Mouse (Mus musculus) macrophage (primary cell): ENCODE data around the gene Ube2i. TPM values are rescaled to one million over a fixed set of nuclear protein-coding genes. Genes with fewer than 3 reads are reported as not detected.
"Not testable (repeated sequence)": the region's sequence is repeated elsewhere in the genome, so short reads cannot be mapped to it uniquely, and the experiment has no call there.

Source experiments
- H3K27ac ChIP-seq: fragments of 350-480 bp; formaldehyde crosslinking; 2 replicates; pipeline ENCODE4 v1.9.0; 2021
- H3K36me3 ChIP-seq: fragments of 350-480 bp; formaldehyde crosslinking; 2 replicates; pipeline ENCODE4 v1.9.0; 2021; ENCODE audit errors: inconsistent target
- H3K4me3 ChIP-seq: fragments of 350-480 bp; formaldehyde crosslinking; 2 replicates; pipeline ENCODE4 v1.9.0; 2021; ENCODE audit errors: inconsistent target
- H3K79me2 ChIP-seq: fragments of 350-480 bp; formaldehyde crosslinking; 2 replicates; pipeline ENCODE4 v1.9.0; 2021; ENCODE audit errors: inconsistent target
- WGBS: methylation state at CpG from one replicate; pipeline ENCODE4 v1.1.7; 2026; ENCODE audit warnings: inconsistent platforms; ENCODE audit not compliant: missing documents; 5-methylcytosine and 5-hydroxymethylcytosine counted together
- polyA plus RNA-seq: library from polyadenylated mRNA; stranded (reverse); fragments of 250-400 nt; gene quantifications from 3 replicates; pipeline ENCODE4 v1.2.4, GENCODE M21; 2018; ENCODE audit warnings: inconsistent platforms

The Ube2i gene
- polyA plus RNA-seq, 1 experiment from 2014 or later: 362 TPM

DNA sequence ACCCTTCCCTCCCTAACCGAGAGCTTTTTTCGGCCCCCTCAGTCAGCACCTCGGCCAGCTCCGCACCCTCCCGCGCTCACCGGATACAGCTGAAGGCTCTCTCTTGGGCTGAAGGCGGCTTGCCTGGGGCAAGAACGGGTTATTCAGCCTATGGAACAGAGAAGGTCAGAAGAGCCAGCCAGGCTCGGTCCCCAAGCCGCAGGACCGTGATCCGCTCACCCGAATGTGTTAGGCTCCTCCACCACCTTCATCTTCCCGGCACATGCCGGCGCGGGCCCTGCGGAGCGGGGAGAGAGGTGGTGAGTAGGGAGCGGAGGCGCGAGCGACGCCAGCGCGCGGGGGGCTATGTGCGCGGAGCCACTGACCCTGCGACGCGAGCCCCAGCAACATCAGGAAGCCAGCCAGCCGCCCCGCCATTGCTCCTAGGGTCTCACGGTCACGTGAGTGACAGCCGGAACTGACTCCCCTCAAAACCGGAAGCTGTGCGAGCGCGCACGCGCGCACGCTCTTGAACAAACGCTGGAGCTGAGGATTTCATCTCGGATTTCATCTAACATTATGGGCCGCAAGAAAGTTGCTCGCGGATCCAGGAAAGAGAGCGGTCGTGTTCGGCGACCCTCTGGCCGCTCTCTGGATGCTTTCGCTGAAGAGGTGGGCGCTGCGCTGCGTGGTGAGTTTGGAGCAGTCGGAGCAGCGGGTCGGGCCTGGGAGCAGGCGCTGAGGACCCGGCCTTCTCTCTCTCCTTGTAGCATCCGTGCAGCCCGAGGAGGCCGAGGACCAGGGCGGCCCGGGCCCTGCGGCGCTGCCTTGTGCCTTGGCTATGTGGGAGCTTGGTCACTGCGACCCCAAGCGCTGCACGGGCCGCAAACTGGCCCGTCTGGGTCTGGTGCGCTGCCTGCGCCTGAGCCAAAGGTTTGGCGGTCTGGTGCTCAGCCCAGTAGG is 34.5 kb downstream of the Ube2i start, which contains the start of the genes Gnptg and Tsr3:
Gnptg (minus strand) TSS at position 430 of the 942 bp plus-strand sequence.
Tsr3 (plus strand) TSS at position 476 of the 942 bp plus-strand sequence.
- 1% methylated on average over 80 of the region's 80 CpGs for WGBS
- peak within 1 kb of the TSS; percentile 62 for H3K4me3 ChIP-seq
- H3K36me3 ChIP-seq: peaks cover 15% of the 10 kb centered on the region; the same call in 1 of the 2 replicates
- H3K79me2 ChIP-seq: peaks cover 14% of the 10 kb centered on the region
- H3K27ac ChIP-seq: no peak within 1 kb of the TSS

GRCm38 (mm10) chr17:25235635-25236034 is 38.8 kb downstream of the Ube2i start:
- H3K36me3 ChIP-seq: peaks cover 20% of the 10 kb centered on the region; the same call in 1 of the 2 replicates
- peaks cover 3% of the 10 kb centered on the region for H3K79me2 ChIP-seq
- H3K27ac ChIP-seq: no peak overlapping the region
- WGBS: 93% methylated on average over 9 of the region's 9 CpGs
- no peak overlapping the region for H3K4me3 ChIP-seq

- H3K36me3 ChIP-seq: peaks cover 25% of the 10 kb centered on the region; the same call in 1 of the 2 replicates
These were observed 42.8 kb downstream of the Ube2i start for GRCm38 (mm10) chr17:25231621-25232020.

GRCm38 (mm10) chr17:25230700-25231099 is 43.7 kb downstream of the Ube2i start:
- WGBS: 97% methylated on average over 3 of the region's 3 CpGs
- Histone ChIP-seq H3K36me3 (peaks cover 27% of the 10 kb centered on the region; the same call in 1 of the 2 replicates), H3K27ac (no peak overlapping the region), H3K79me2 (no peaks in the 10 kb centered on the region), H3K4me3 (no peak overlapping the region)

More at GRCm38 (mm10) chr17:25231621-25232020, 42.8 kb downstream of the Ube2i start:
- not testable (repeated sequence) for H3K4me3 ChIP-seq, H3K27ac ChIP-seq, H3K79me2 ChIP-seq
- WGBS: 89% methylated on average over 3 of the region's 11 CpGs

- H3K4me3 ChIP-seq, H3K79me2 ChIP-seq, H3K27ac ChIP-seq: not testable (repeated sequence)
- H3K36me3 ChIP-seq: peaks cover 23% of the 10 kb centered on the region; the same call in 1 of the 2 replicates
- 84% methylated on average over 12 of the region's 17 CpGs for WGBS
These were observed 44.3 kb downstream of the Ube2i start for GRCm38 (mm10) chr17:25230014-25230655.

GRCm38 (mm10) chr17:25227991-25228390 is 46.4 kb downstream of the Ube2i start:
- Histone ChIP-seq H3K79me2 (no peaks in the 10 kb centered on the region), H3K4me3 (no peak overlapping the region), H3K27ac (no peak overlapping the region), H3K36me3 (peaks cover 14% of the 10 kb centered on the region; the same call in 1 of the 2 replicates)
- 97% methylated on average over 5 of the region's 5 CpGs for WGBS

DNA sequence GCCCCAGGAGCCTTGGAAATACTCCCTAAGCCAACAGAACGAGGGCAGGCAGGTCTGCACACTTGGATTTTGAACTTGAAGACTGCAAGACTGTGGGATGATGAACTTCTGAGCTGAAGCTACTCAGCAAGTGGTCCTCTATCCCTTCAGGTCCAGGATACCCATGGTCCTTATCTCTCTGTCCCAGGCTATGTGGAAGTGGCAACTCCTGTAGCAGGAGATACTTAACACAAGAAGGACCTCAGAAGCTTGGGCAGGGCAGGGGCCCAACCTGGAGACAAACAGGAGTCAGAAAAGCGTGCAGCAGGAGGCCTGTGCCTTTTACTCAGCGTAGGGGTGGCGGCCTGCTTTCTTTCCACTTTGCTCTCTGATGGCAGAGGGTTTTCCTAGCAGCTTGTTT is 48.8 kb downstream of the Ube2i start:
- Histone ChIP-seq H3K79me2 (no peaks in the 10 kb centered on the region), H3K36me3 (peaks cover 8% of the 10 kb centered on the region; the same call in 1 of the 2 replicates), H3K4me3 (no peak overlapping the region), H3K27ac (no peak overlapping the region)
- 88% methylated on average over 4 of the region's 4 CpGs for WGBS

DNA sequence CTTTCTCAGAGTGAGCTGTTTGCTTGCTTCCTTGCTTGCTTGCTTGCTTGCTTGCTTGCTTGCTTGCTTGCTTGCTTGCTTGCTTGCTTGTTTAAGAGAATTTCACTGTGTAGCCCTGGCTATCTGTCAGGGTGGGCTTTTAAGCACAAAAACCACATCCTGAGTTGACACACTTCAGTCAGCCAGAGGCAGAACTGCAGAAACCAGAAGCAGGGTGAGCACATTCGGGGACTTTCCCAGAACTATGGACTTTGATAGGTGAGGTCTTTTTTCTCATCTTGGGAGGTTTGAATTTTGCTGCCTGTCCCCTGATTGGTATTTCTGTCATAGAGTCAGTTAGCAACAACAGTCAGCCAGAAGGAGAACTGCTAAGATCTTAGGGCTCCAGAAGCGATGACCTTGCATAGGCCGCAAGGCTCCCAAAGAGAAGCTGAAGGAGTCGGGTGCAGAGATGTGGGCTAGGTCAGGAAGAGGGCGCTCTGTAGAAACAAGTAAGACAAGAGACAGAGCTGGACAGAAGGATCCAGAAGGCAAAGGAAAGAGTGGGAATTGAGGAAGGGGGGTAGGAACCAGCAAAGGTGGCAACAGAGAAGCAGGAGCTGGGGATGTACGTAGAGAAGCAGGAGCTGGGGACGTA is 49.7 kb downstream of the Ube2i start:
- Histone ChIP-seq H3K36me3 (peaks cover 5% of the 10 kb centered on the region; the same call in 1 of the 2 replicates), H3K4me3 (no peak overlapping the region), H3K79me2 (no peaks in the 10 kb centered on the region), H3K27ac (no peak overlapping the region)
- WGBS: 69% methylated on average over 7 of the region's 7 CpGs

DNA sequence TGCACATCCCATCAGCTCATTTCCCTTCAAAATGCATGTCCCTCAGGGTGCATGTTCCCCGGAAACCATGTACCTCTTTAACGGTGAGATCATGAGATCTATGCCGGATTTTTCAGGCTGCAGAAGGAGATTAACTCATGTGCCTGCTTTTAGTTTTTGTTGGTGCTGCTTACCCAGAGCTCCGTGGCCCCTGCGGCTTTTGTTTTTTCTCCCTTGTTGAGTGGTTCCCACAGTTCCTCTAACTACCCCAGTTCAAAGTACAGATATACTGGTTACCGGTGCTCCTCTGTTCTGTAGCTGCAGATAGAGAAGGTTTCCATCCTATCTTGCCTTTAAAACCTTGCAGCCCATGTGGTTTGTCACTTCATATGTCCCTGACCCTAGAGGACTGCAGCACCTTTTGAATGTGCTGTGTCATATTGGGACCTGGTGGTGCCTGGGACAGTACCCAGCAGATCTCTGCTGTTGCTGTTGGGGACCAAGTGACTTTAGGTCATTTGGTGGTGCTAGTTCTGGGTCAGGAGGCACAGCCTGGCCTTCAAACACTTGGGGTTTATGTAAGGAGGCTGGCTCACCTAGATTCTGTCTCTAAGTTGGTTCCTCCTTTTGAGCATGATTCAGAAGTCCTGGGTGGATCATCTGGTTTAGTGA is 51.3 kb downstream of the Ube2i start:
- Histone ChIP-seq H3K4me3 (no peak overlapping the region), H3K27ac (no peak overlapping the region), H3K36me3 (peaks cover 11% of the 10 kb centered on the region; the same call in 1 of the 2 replicates), H3K79me2 (no peaks in the 10 kb centered on the region)
- 20% methylated on average over 6 of the region's 6 CpGs for WGBS

DNA sequence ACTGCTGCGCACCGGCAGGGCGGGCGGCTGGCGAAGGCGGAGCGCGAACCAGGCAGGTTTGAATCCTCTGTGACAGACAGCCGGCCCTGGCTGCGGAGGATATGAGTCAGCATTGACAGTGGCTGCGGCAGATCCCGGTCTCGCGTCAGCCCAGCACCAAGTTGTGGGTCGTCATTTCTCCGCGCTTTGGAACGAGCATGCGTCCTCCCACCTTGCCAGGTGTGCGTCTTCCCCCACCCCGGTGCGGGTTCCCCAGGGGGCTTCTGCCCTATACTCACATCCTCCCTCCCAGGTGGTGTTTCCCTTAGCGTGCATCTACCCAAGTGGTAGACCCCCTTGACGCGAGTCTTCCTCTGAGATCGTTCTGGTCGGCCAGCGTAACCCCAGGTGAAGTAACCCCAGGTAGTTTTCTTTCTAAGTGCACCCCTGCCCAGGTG is 51.9 kb downstream of the Ube2i start:
- H3K79me2 ChIP-seq, H3K4me3 ChIP-seq, H3K27ac ChIP-seq: not testable (repeated sequence)
- H3K36me3 ChIP-seq: peaks cover 11% of the 10 kb centered on the region; the same call in 1 of the 2 replicates
- 11% methylated on average over 13 of the region's 28 CpGs for WGBS

GRCm38 (mm10) chr17:25221821-25222503 is 52.5 kb downstream of the Ube2i start:
- no peak overlapping the region for H3K27ac ChIP-seq
- peaks cover 11% of the 10 kb centered on the region; the same call in 1 of the 2 replicates for H3K36me3 ChIP-seq
- 14% methylated on average over 15 of the region's 30 CpGs for WGBS
- peak overlapping the region; percentile 22; the same call in 1 of the 2 replicates for H3K4me3 ChIP-seq
- H3K79me2 ChIP-seq: no peaks in the 10 kb centered on the region

- 92% methylated on average over 1 of the region's 1 CpGs for WGBS
- peaks cover 14% of the 10 kb centered on the region for H3K36me3 ChIP-seq
- no peak overlapping the region for H3K27ac ChIP-seq
- no peaks in the 10 kb centered on the region for H3K79me2 ChIP-seq
- H3K4me3 ChIP-seq: no peak overlapping the region
These were observed 53.7 kb downstream of the Ube2i start for GRCm38 (mm10) chr17:25220746-25221145.

DNA sequence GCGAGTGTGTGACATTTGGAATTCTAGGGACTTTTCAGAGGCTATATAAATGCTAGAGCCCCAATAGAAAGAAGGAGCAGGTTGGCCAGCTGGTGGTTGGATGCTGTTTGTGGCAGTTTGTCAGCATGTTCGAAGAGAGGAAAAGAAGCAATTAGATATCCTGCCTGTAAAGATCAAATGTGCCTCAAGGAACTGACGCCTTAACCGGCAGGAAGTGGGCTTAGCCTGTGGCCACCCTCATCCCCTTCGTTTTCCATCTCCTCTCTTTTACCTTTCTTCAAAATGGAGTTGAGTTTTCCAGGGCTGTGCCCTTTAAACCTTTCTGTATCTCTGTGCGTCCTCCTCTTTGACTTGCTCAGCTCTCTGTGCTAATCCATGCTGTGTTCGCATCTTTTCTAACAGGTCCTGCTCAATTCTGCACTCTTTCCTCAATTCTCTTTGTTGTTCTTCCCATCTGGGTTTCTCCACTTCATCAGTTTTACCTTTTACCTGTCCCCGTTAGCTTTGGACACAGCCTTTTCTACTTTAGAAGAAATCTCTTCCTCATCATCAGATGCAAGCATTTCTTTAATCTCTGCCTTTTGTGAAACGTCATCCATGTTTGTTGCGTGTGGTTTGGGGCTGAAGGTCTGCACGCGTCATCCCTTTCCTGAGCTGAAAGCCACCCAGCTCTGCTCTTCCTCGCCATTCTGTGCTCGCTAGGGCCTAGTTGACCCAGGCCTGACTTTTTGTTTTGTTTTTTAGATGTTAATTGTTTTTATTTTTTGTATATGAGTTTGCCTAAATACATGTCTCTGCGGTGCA is 54.7 kb downstream of the Ube2i start:
- 85% methylated on average over 15 of the region's 15 CpGs for WGBS
- Histone ChIP-seq H3K27ac (no peak overlapping the region), H3K4me3 (no peak overlapping the region), H3K36me3 (peaks cover 25% of the 10 kb centered on the region), H3K79me2 (no peaks in the 10 kb centered on the region)
